Mouse (Mus musculus) hindbrain, embryonic 11.5 days (tissue): ENCODE measurements around the gene Apobec3. TPM values are rescaled to one million over a fixed set of nuclear protein-coding genes. Genes with fewer than 3 reads are reported as not detected.
"Not testable (repeated sequence)": the region's sequence is repeated elsewhere in the genome, so short reads cannot be mapped to it uniquely, and the experiment has no call there.

Experiments used
- ATAC-seq: fragments of 200-750 bp; cut with Nextera tagmentation; 2 replicates; pipeline ENCODE4 v1.8.0; 2017; ENCODE audit warnings: mild to moderate bottlenecking, moderate TSS enrichment, moderate library complexity; ENCODE audit not compliant: low FRiP score
- DNase-seq: peaks from one replicate; pipeline ENCODE4 v3.0.0-alpha.2; 2015; ENCODE audit warnings: low spot score
- H3K27ac ChIP-seq: fragments of 300-500 bp; sonication (generic); 2 replicates; pipeline ENCODE4 v1.5.1; 2014; ENCODE audit warnings: mild to moderate bottlenecking, low read depth, low read length
- H3K27me3 ChIP-seq: fragments of 300-500 bp; sonication (generic); 2 replicates; pipeline ENCODE4 v1.6.1; 2014; ENCODE audit warnings: mild to moderate bottlenecking, low read length, moderate library complexity, mixed read lengths; ENCODE audit not compliant: control insufficient read depth, insufficient read depth
- H3K36me3 ChIP-seq: fragments of 300-500 bp; sonication (generic); 2 replicates; pipeline ENCODE4 v1.6.1; 2014; ENCODE audit warnings: mild to moderate bottlenecking, low read length, moderate library complexity, mixed read lengths; ENCODE audit not compliant: control insufficient read depth, insufficient read depth
- H3K4me1 ChIP-seq: fragments of 300-500 bp; sonication (generic); replicated peaks from 2 replicates; pipeline ENCODE4 v1.6.1; 2014; ENCODE audit warnings: low read length, mixed read lengths; ENCODE audit not compliant: control insufficient read depth, insufficient read depth
- H3K4me2 ChIP-seq: fragments of 300-500 bp; sonication (generic); replicated peaks from 2 replicates; pipeline ENCODE4 v1.6.1; 2014; ENCODE audit warnings: mild to moderate bottlenecking, low read depth, low read length
- H3K4me3 ChIP-seq: fragments of 300-500 bp; sonication (generic); 2 replicates; pipeline ENCODE4 v1.5.1; 2014; ENCODE audit warnings: low read depth, low read length
- H3K9ac ChIP-seq: fragments of 300-500 bp; sonication (generic); 2 replicates; pipeline ENCODE4 v1.6.1; 2014; ENCODE audit warnings: low read depth, low read length
- H3K9me3 ChIP-seq: fragments of 300-500 bp; sonication (generic); 2 replicates; pipeline ENCODE4 v1.6.1; 2016; ENCODE audit warnings: low read length; ENCODE audit not compliant: control insufficient read depth
- WGBS: fragments of 180-500 bp; shearing (Covaris S2); extraction: QIAGEN DNeasy Blood & Tissue Kit; methylation state at CpG from one replicate; pipeline ENCODE4 v1.1.7; 2014; 5-methylcytosine and 5-hydroxymethylcytosine counted together
- polyA plus RNA-seq: library from polyadenylated mRNA; unstranded; fragments of >200 nt; fragmentation: Nextera tagmentation; extraction: Ambion mirVana; gene quantifications from 2 replicates; pipeline ENCODE4 v1.2.1, GENCODE M21; 2014

Gene Apobec3
- polyA plus RNA-seq, 1 experiment from 2014 or later = 9.3 TPM

DNA sequence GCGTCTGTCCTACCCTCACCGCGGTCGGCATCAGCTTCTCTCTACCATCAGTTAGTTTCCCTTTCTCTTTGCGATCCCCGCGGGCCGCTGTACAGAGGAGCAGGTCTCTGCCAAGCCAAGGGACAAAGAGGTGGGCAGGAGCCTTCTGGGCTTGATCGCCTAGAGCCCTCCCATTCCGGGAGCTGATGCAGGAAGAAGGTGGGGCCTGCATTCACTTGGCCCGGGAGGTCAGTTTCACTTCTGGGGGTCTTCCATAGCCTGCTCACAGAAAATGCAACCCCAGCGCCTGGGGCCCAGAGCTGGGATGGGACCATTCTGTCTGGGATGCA lies 718 bp downstream of the Apobec3 start:
- Histone ChIP-seq H3K27me3 (0 out of 2 replicates have a peak, but pooled peaks cover 5% of the 10 kb centered on the region), H3K36me3 (no peaks in the 10 kb centered on the region), H3K9ac (peak overlapping the region; percentile 55; the same call in 1 of the 2 replicates), H3K27ac (no peak overlapping the region), H3K4me2 (peak overlapping the region; percentile 34), H3K4me1 (peaks cover 7% of the 10 kb centered on the region; the same call in 1 of the 2 replicates), H3K9me3 (no peaks in the 10 kb centered on the region), H3K4me3 (peak overlapping the region; percentile 27)
- WGBS = 1% methylated on average over 12 of the region's 12 CpGs
- DNase-seq (peak; percentile 51), ATAC-seq (no peak)

DNA sequence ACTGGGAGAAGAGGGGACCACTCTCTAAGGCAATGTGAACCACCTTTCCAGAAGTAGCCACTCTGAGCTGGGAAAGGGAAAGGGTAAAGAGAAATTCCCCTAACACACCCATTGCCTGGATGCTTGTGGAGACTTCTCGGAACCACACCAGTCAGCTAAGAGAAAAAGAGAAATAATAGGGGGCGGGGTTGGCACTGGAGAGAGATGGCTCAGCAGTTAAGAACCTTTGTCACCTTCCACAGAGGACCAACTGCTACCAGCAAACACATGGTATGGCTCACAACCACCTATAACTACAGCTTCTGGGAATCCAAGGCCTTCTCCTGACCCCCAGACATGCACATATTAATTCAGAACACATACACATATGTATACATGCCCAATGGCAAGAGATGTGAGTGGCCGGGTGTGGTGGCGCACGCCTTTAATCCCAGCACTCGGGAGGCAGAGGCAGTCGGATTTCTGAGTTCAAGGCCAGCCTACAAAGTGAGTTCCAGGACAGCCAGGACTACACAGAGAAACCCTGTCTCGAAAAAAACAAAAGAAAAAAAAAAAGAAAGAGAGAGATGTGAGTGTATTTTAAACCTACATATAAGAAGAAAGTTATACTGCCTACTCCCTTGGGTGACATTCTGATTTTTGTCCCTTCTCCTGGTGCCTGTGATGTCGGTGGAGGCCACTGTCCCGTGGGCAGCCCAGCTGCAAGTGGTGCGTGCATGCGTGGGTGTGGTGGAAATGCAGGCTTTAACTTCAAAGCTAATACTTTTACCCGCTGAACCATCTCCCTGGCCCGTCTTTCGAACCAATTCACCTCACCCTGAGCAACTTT lies 1.8 kb downstream of the Apobec3 start:
- no peak overlapping the region for H3K4me3 ChIP-seq
- WGBS = 78% methylated on average over 15 of the region's 15 CpGs
- H3K9ac ChIP-seq = no peak overlapping the region
- no peak overlapping the region for H3K4me2 ChIP-seq
- peaks cover 7% of the 10 kb centered on the region; the same call in 1 of the 2 replicates for H3K4me1 ChIP-seq
- ATAC-seq = no peak
- 0 out of 2 replicates have a peak, but pooled peaks cover 5% of the 10 kb centered on the region for H3K27me3 ChIP-seq
- no peak overlapping the region for H3K27ac ChIP-seq
- DNase-seq = no peak
- no peaks in the 10 kb centered on the region for H3K9me3 ChIP-seq
- no peaks in the 10 kb centered on the region for H3K36me3 ChIP-seq

- H3K27me3 ChIP-seq = 0 out of 2 replicates have a peak, but pooled peaks cover 5% of the 10 kb centered on the region
- H3K4me3 ChIP-seq = no peak overlapping the region
- no peak overlapping the region for H3K4me2 ChIP-seq
- WGBS = 80% methylated on average over 3 of the region's 3 CpGs
- no peak for ATAC-seq
- H3K9me3 ChIP-seq = no peaks in the 10 kb centered on the region
- H3K9ac ChIP-seq = no peak overlapping the region
- DNase-seq = no peak
- H3K27ac ChIP-seq = no peak overlapping the region
- peaks cover 7% of the 10 kb centered on the region; the same call in 1 of the 2 replicates for H3K4me1 ChIP-seq
- no peaks in the 10 kb centered on the region for H3K36me3 ChIP-seq
These were observed 2.3 kb downstream of the Apobec3 start for GRCm38 (mm10) chr15:79893824-79894123.

DNA sequence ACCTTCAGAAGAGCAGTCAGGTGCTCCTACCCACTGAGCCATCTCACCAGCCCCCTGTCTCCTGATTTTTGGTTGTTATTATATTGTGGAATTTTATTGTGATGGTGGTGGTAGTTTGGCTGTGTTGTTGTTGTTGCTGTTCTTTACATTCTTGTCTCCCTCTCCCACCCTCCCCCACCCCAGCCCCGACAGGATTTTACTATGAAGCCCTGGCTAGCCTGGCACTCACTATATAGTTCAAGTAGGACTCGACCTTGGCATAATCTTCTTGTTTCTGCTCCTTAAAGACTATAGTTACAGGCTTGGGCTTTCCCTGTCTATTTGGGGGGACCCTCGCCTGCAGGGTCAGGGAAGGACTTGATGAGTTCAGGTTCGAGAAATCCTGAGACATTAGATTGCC lies 2.9 kb downstream of the Apobec3 start:
- no peak for DNase-seq
- H3K36me3 ChIP-seq = no peaks in the 10 kb centered on the region

GRCm38 (mm10) chr15:79895221-79896079 lies 4.0 kb downstream of the Apobec3 start:
- 90% methylated on average over 10 of the region's 23 CpGs for WGBS
- H3K9ac ChIP-seq, H3K4me1 ChIP-seq, H3K27me3 ChIP-seq, H3K4me3 ChIP-seq, H3K4me2 ChIP-seq, DNase-seq, H3K36me3 ChIP-seq, H3K9me3 ChIP-seq, H3K27ac ChIP-seq, ATAC-seq: not testable (repeated sequence)

More for the DNA sequence above, 2.9 kb downstream of the Apobec3 start:
- H3K27ac ChIP-seq = no peak overlapping the region
- peaks cover 7% of the 10 kb centered on the region; the same call in 1 of the 2 replicates for H3K4me1 ChIP-seq
- no peaks in the 10 kb centered on the region for H3K9me3 ChIP-seq
- H3K27me3 ChIP-seq = 0 out of 2 replicates have a peak, but pooled peaks cover 5% of the 10 kb centered on the region
- no peak overlapping the region for H3K4me3 ChIP-seq
- ATAC-seq = no peak
- 84% methylated on average over 4 of the region's 4 CpGs for WGBS
- no peak overlapping the region for H3K9ac ChIP-seq
- no peak overlapping the region for H3K4me2 ChIP-seq

- Histone ChIP-seq H3K36me3 (no peaks in the 10 kb centered on the region), H3K4me3 (no peak overlapping the region), H3K27ac (no peak overlapping the region), H3K9ac (no peak overlapping the region), H3K4me2 (no peak overlapping the region), H3K27me3 (0 out of 2 replicates have a peak, but pooled peaks cover 5% of the 10 kb centered on the region), H3K4me1 (peaks cover 7% of the 10 kb centered on the region; the same call in 1 of the 2 replicates), H3K9me3 (no peaks in the 10 kb centered on the region)
- DNase-seq (no peak), ATAC-seq (no peak)
- 77% methylated on average over 9 of the region's 9 CpGs for WGBS
These were observed 4.7 kb downstream of the Apobec3 start for GRCm38 (mm10) chr15:79896080-79896725.

DNA sequence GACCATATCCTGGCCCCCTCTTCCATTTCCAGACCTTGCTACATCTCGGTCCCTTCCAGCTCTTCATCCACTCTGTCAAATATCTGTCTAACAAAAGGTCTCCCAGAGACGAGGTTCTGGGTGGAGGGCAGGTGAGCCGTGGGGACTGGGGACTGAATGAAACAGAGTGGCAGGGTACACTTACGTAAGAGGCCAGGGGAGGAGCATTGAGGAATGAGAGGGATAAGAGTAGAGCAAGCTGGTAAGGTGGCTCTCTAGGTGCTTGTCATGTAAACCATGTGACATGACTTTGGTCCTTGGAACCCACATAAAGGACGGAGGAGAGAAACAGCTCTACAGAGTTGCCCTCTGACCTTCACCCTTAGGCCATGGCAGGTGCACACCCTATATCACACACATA lies 7.5 kb downstream of the Apobec3 start:
- no peak overlapping the region for H3K9ac ChIP-seq
- H3K27ac ChIP-seq = no peak overlapping the region
- H3K36me3 ChIP-seq = no peaks in the 10 kb centered on the region
- no peaks in the 10 kb centered on the region for H3K9me3 ChIP-seq
- H3K4me2 ChIP-seq = no peak overlapping the region
- no peaks in the 10 kb centered on the region for H3K4me1 ChIP-seq
- H3K27me3 ChIP-seq = no peaks in the 10 kb centered on the region
- DNase-seq (no peak), ATAC-seq (no peak)
- WGBS = 85% methylated on average over 5 of the region's 5 CpGs
- no peak overlapping the region for H3K4me3 ChIP-seq

DNA sequence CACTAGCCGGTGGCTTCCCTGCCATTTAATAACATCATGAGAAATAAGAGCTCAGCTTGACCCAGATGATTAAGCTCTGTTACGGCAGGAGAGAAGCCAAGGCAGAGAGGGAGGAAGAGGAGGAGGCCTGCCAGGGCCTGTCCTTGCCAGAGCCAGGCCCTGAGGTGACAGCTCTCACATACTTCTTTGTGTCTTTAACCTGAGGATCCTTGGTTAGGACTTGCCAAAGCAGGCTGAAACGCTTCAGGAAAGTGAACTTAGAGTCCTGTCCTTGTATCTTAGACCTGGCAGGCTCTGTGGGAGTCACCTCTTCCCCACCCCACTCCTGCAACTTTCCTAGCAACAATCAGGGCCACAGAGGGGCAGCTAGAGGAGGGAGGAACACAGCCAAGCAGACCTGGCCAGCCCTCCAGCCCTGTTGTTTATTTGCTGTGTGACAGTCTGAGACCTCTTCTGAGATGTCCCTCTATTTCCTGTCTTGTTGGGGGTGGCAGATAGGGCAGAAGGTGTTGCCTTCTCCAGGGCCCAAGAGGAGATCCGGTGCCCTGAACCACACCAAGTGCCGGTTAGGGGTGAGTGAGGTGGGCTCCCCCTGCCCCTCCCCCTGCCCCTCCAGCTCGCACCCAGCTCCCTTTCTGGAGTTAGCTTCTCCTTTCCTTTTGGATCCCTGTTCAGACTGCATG lies 8.5 kb downstream of the Apobec3 start:
- H3K27me3 ChIP-seq = no peaks in the 10 kb centered on the region
- DNase-seq = no peak
- no peak overlapping the region for H3K27ac ChIP-seq
- no peak overlapping the region for H3K4me2 ChIP-seq
- ATAC-seq = no peak
- no peaks in the 10 kb centered on the region for H3K36me3 ChIP-seq
- no peaks in the 10 kb centered on the region for H3K4me1 ChIP-seq
- no peaks in the 10 kb centered on the region for H3K9me3 ChIP-seq
- H3K4me3 ChIP-seq = no peak overlapping the region
- 93% methylated on average over 6 of the region's 6 CpGs for WGBS
- H3K9ac ChIP-seq = no peak overlapping the region
